Mouse (Mus musculus) urinary bladder, postnatal 4 days (tissue): ENCODE data around the gene Icmt.

Source experiments
- DNase-seq, 2 experiments: peaks; one replicate each; pipeline ENCODE4 v3.0.0; 2021 to 2022; ENCODE audit warnings: low spot score in 2 of 2

Gene Icmt

GRCm38 (mm10) chr4:152296874-152297861 lies at the start of gene Icmt:
TSS of gene Icmt (plus strand) at chr4:152297227.
- DNase-seq = peak; percentile 100

- no peak for DNase-seq
These were observed 46.4 kb upstream of the Icmt start for GRCm38 (mm10) chr4:152250615-152251014.

- DNase-seq = no peak
These were observed 43.8 kb upstream of the Icmt start for GRCm38 (mm10) chr4:152253183-152253759.

GRCm38 (mm10) chr4:152257070-152257469 lies 40.0 kb upstream of the Icmt start:
- peak in 1 of 2 experiments; percentile 63 for DNase-seq

- DNase-seq = no peak
These were observed 36.6 kb upstream of the Icmt start for GRCm38 (mm10) chr4:152260451-152260850.

- DNase-seq = no peak
These were observed 34.8 kb upstream of the Icmt start for GRCm38 (mm10) chr4:152262187-152262586.

- no peak for DNase-seq
These were observed 33.9 kb upstream of the Icmt start for GRCm38 (mm10) chr4:152263089-152263488.

- DNase-seq = no peak
These were observed 33.4 kb upstream of the Icmt start for GRCm38 (mm10) chr4:152263512-152264176.

- no peak for DNase-seq
These were observed 32.9 kb upstream of the Icmt start for GRCm38 (mm10) chr4:152264177-152264530.

GRCm38 (mm10) chr4:152264867-152265568 lies 32.0 kb upstream of the Icmt start:
- no peak for DNase-seq

GRCm38 (mm10) chr4:152265791-152266190 lies 31.2 kb upstream of the Icmt start:
- no peak for DNase-seq

GRCm38 (mm10) chr4:152266236-152266895 lies 30.7 kb upstream of the Icmt start:
- no peak for DNase-seq

GRCm38 (mm10) chr4:152267748-152268369 lies 29.2 kb upstream of the Icmt start:
- no peak for DNase-seq

- DNase-seq = no peak
These were observed 27.1 kb upstream of the Icmt start for GRCm38 (mm10) chr4:152269967-152270366.

GRCm38 (mm10) chr4:152270599-152270998 lies 26.4 kb upstream of the Icmt start:
- no peak for DNase-seq

GRCm38 (mm10) chr4:152271334-152271733 lies 25.7 kb upstream of the Icmt start:
- DNase-seq = no peak

GRCm38 (mm10) chr4:152272006-152272405 lies 25.0 kb upstream of the Icmt start:
- DNase-seq = no peak

- peak in 1 of 2 experiments; percentile 77 for DNase-seq
These were observed 24.5 kb upstream of the Icmt start for GRCm38 (mm10) chr4:152272449-152273049.

GRCm38 (mm10) chr4:152273191-152273590 lies 23.8 kb upstream of the Icmt start:
- DNase-seq = no peak

- DNase-seq = peak in 1 of 2 experiments; percentile 71
These were observed 23.3 kb upstream of the Icmt start, which contains the start of gene Gpr153 for GRCm38 (mm10) chr4:152273621-152274236. TSS of gene Gpr153 (plus strand) at chr4:152274232.
